Mouse (Mus musculus) kidney, adult 2 months (tissue): ENCODE measurements at regions not wholly inside any gene's neighbourhood (a gene's known extent, or its start where the extent isn't known, plus 50 kb on each side); places are given as distances from the start of the nearest gene placed in this dataset.

Source experiments
- DNase-seq: peaks from one replicate; pipeline ENCODE4 v3.0.0; 2021
- H3K27ac ChIP-seq: fragments of 200-500 bp; 2 replicates; pipeline ENCODE4 v1.5.1; 2012; ENCODE audit warnings: low read depth, low read length, control low read depth, inconsistent platforms; ENCODE audit not compliant: insufficient read depth
- H3K27me3 ChIP-seq: fragments of 200-500 bp; replicated peaks from 2 replicates; pipeline ENCODE4 v1.6.1; 2012; ENCODE audit warnings: mild to moderate bottlenecking, moderate library complexity, low read length, inconsistent platforms; ENCODE audit not compliant: control insufficient read depth, insufficient read depth
- H3K36me3 ChIP-seq: fragments of 200-500 bp; 2 replicates; pipeline ENCODE4 v1.6.1; 2012; ENCODE audit warnings: mild to moderate bottlenecking, moderate library complexity, low read length, inconsistent platforms; ENCODE audit not compliant: control insufficient read depth, insufficient read depth
- H3K4me1 ChIP-seq: fragments of 200-500 bp; 2 replicates; pipeline ENCODE4 v1.6.1; 2011; ENCODE audit warnings: low read length; ENCODE audit not compliant: control insufficient read depth, insufficient read depth
- H3K4me3 ChIP-seq: fragments of 200-500 bp; 2 replicates; pipeline ENCODE4 v1.5.1; 2011; ENCODE audit warnings: mild to moderate bottlenecking, low read depth, low read length, control low read depth; ENCODE audit not compliant: insufficient read depth
- CTCF ChIP-seq: fragments of 200-500 bp; conservative IDR thresholded peaks from 2 replicates; pipeline ENCODE4 v1.5.1; 2011; ENCODE audit warnings: low read depth, mild to moderate bottlenecking, control low read depth, low read length, moderate library complexity, mixed read lengths; ENCODE audit not compliant: insufficient read depth, insufficient read length
- POLR2A ChIP-seq: fragments of 200-500 bp; IDR thresholded peaks from one replicate; pipeline ENCODE4 v1.6.1; 2011; ENCODE audit warnings: low read depth, low read length, control low read depth
- WGBS: fragments of 180-500 bp; shearing (Covaris S2); methylation state at CpG from one replicate; pipeline ENCODE4 v1.1.7; 2018; 5-methylcytosine and 5-hydroxymethylcytosine counted together

- Histone ChIP-seq H3K4me1 (no peaks in the 10 kb centered on the region), H3K4me3 (no peak overlapping the region), H3K27ac (no peak overlapping the region), H3K27me3 (no peaks in the 10 kb centered on the region), H3K36me3 (no peaks in the 10 kb centered on the region)
- WGBS: 83% methylated on average over 3 of the region's 3 CpGs
- TF ChIP-seq POLR2A (no peak), CTCF (no peak)
- DNase-seq: no peak
Measured at GRCm38 (mm10) chr3:63131883-63132282, 109.5 kb upstream of the Mme start.

GRCm38 (mm10) chr3:63137391-63138147, 103.8 kb upstream of the Mme start:
- no peak overlapping the region for H3K4me3 ChIP-seq
- H3K4me1 ChIP-seq: no peaks in the 10 kb centered on the region
- no peaks in the 10 kb centered on the region for H3K36me3 ChIP-seq
- 65% methylated on average over 10 of the region's 10 CpGs for WGBS
- TF ChIP-seq CTCF (no peak), POLR2A (no peak)
- H3K27me3 ChIP-seq: no peaks in the 10 kb centered on the region
- no peak overlapping the region for H3K27ac ChIP-seq
- peak; percentile 3 for DNase-seq

GRCm38 (mm10) chr3:63146237-63146636, 95.1 kb upstream of the Mme start:
- H3K27me3 ChIP-seq: no peaks in the 10 kb centered on the region
- no peak for TF ChIP-seq CTCF
- no peak for TF ChIP-seq POLR2A
- 91% methylated on average over 5 of the region's 5 CpGs for WGBS
- no peaks in the 10 kb centered on the region for H3K36me3 ChIP-seq
- H3K4me3 ChIP-seq: no peak overlapping the region
- H3K4me1 ChIP-seq: no peaks in the 10 kb centered on the region
- no peak for DNase-seq
- no peak overlapping the region for H3K27ac ChIP-seq

GRCm38 (mm10) chr3:63182411-63183166, 58.7 kb upstream of the Mme start:
- H3K4me1 ChIP-seq: no peaks in the 10 kb centered on the region
- H3K27ac ChIP-seq: 0 out of 2 replicates have a peak overlapping the region, but pooled peaks have one; percentile 31
- no peaks in the 10 kb centered on the region for H3K36me3 ChIP-seq
- no peaks in the 10 kb centered on the region for H3K27me3 ChIP-seq
- DNase-seq: peak; percentile 24
- 79% methylated on average over 5 of the region's 5 CpGs for WGBS
- H3K4me3 ChIP-seq: no peak overlapping the region
- TF ChIP-seq POLR2A: no peak
- TF ChIP-seq CTCF: no peak

GRCm38 (mm10) chr3:63187836-63188440, 53.4 kb upstream of the Mme start:
- 78% methylated on average over 3 of the region's 3 CpGs for WGBS
- DNase-seq: no peak
- H3K4me1 ChIP-seq: no peaks in the 10 kb centered on the region; the same call in 1 of the 2 replicates
- no peak for TF ChIP-seq POLR2A
- TF ChIP-seq CTCF: no peak
- H3K36me3 ChIP-seq: no peaks in the 10 kb centered on the region
- H3K4me3 ChIP-seq: no peak overlapping the region
- no peak overlapping the region for H3K27ac ChIP-seq
- H3K27me3 ChIP-seq: no peaks in the 10 kb centered on the region
